Mouse (Mus musculus): ENCODE results near the gene Gpt2.

- TF ChIP-seq CTCF (IDR thresholded peaks at IDR 0.05; ENCODE audit: low read depth) = no peak
- no peak for TF ChIP-seq EP300 (optimal IDR thresholded peaks at IDR 0.05)
Measured at GRCm38 (mm10) chr8:85532843-85533242, 40.5 kb downstream of the Gpt2 start.
